In the genomic region with DNA sequence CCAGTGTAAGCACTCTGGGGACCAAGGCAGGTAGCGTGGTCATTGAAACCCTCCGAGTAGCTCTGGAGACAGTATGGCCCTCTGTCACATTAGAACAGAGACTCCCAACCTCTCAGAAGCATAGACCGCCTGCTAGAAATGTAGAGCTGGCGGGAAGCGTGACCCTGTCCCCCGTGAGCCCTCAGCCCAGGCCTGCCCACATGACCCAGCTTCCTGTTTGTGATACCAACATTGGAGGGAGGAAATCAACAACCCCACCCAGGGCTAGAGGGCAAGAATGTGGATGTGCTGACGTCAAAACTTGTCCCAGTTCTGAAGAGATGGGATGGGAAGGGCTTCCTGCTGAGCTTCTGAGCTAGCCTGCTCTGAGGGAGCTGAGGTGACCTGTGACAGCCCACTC, we compare ENCODE assay signal across 9 mouse cellular contexts. TPM values are rescaled to one million over a fixed set of nuclear protein-coding genes. Genes with fewer than 3 reads are reported as not detected.
DNase-seq lines count a peak whose midpoint lies in the region; ATAC-seq and TF ChIP-seq lines count a peak whose summit lies in the region.
"Had no signal": no experiment of that assay in that cellular context is flagged by ENCODE, and none has a peak within 500 bp of the region (broad histone marks: within the 10 kb centered on the region; RNA-seq: fewer than 3 reads in every experiment).

No protein-coding gene starts in this region.

- H3K9me3 ChIP-seq in neural tube, embryonic 11.5 days (ENCODE audit: control insufficient read depth, low read length): no peaks in the 10 kb centered on the region
- no peaks in the 10 kb centered on the region for H3K9me3 ChIP-seq in heart, embryonic 15.5 days (replicated peaks)

- no peaks in the 10 kb centered on the region for H3K4me1 ChIP-seq in neural tube, embryonic 11.5 days (ENCODE audit: control insufficient read depth, insufficient read depth, low read length)
- H3K4me1 ChIP-seq in heart, embryonic 15.5 days (replicated peaks): peaks cover 27% of the 10 kb centered on the region
- H3K4me1 ChIP-seq in liver, adult 2 months (ENCODE audit: control insufficient read depth, insufficient read depth, low read length): 0 out of 2 replicates have a peak, but pooled peaks cover 17% of the 10 kb centered on the region

- H3K9ac ChIP-seq in neural tube, embryonic 11.5 days (ENCODE audit: low read length): no peak overlapping the region
- no peak overlapping the region for H3K9ac ChIP-seq in heart, embryonic 15.5 days
- H3K9ac ChIP-seq in liver, adult 2 months (ENCODE audit: low read depth, low read length): peak overlapping the region; percentile 57

- no peak for ATAC-seq in neural tube, embryonic 11.5 days (ENCODE audit: insufficient read depth, low FRiP score, low TSS enrichment)
- ATAC-seq in heart, embryonic 15.5 days (replicated peaks; ENCODE audit: insufficient number of reproducible peaks, insufficient read depth, low FRiP score, low read depth): peak; percentile 48

- no peak for TF ChIP-seq POLR2A in liver, adult 2 months (IDR thresholded peaks at IDR 0.05; ENCODE audit: extremely low read depth, insufficient read depth, low read length)

- H3K27ac ChIP-seq in neural tube, embryonic 11.5 days (ENCODE audit: low read depth, low read length): peak overlapping the region; percentile 4; the same call in 1 of the 2 replicates
- H3K27ac ChIP-seq in heart, embryonic 15.5 days: peak overlapping the region; percentile 32
- H3K27ac ChIP-seq in liver, adult 2 months (replicated peaks; ENCODE audit: insufficient read depth, low read depth, low read length): peak overlapping the region; percentile 80

- 71% methylated on average over 7 of the region's 7 CpGs for WGBS in neural tube, embryonic 11.5 days
- 64% methylated on average over 7 of the region's 7 CpGs for WGBS in heart, embryonic 15.5 days
- 71% methylated on average over 7 of the region's 7 CpGs for WGBS in liver, adult 2 months

- no peaks in the 10 kb centered on the region for H3K27me3 ChIP-seq in neural tube, embryonic 11.5 days (ENCODE audit: control insufficient read depth, insufficient read depth, low read length)
- H3K27me3 ChIP-seq in heart, embryonic 15.5 days: no peaks in the 10 kb centered on the region
- H3K27me3 ChIP-seq in liver, adult 2 months (ENCODE audit: control insufficient read depth, insufficient read depth, low read length): no peaks in the 10 kb centered on the region

- no peak for DNase-seq in neural tube, embryonic 11.5 days (ENCODE audit: low spot score)
- DNase-seq in neural tube, embryonic 10.5 days (ENCODE audit: extremely low spot score, low spot score): no peak
- DNase-seq in liver, adult 2 months (ENCODE audit: extremely low read depth, low read depth, low spot score): peak; percentile 60
- DNase-seq in yolk sac, embryonic 10.5 days (ENCODE audit: low spot score): peak; percentile 21
- DNase-seq in T-cell, adult 2 months (ENCODE audit: low spot score): no peak
- DNase-seq in right cerebral cortex, postnatal 10 days (ENCODE audit: low spot score in 2 of 2): no peak
- DNase-seq in ovary, postnatal 36 days (ENCODE audit: low spot score): no peak

- no peak overlapping the region for H3K4me2 ChIP-seq in neural tube, embryonic 11.5 days (ENCODE audit: low read depth)
- no peak overlapping the region for H3K4me2 ChIP-seq in heart, embryonic 15.5 days

- H3K36me3 ChIP-seq in neural tube, embryonic 11.5 days (ENCODE audit: control insufficient read depth, insufficient read depth, low read length): no peaks in the 10 kb centered on the region
- no peaks in the 10 kb centered on the region for H3K36me3 ChIP-seq in heart, embryonic 15.5 days
- H3K36me3 ChIP-seq in liver, adult 2 months (ENCODE audit: control insufficient read depth, insufficient read depth, low read length): no peaks in the 10 kb centered on the region

- no peaks in the 10 kb centered on the region for H3K79me2 ChIP-seq in liver, adult 2 months (ENCODE audit: control insufficient read depth, insufficient read depth, low read length)

- no peak for TF ChIP-seq CTCF in liver, adult 2 months (IDR thresholded peaks at IDR 0.05; ENCODE audit: low read depth, low read length)

- no peak overlapping the region for H3K4me3 ChIP-seq in neural tube, embryonic 11.5 days (ENCODE audit: low read depth, low read length)
- H3K4me3 ChIP-seq in heart, embryonic 15.5 days: no peak overlapping the region
- peak overlapping the region; percentile 5; the same call in 1 of the 2 replicates for H3K4me3 ChIP-seq in liver, adult 2 months (ENCODE audit: insufficient read depth, low read depth, low read length)
- H3K4me3 ChIP-seq: erythroblast, embryonic 14.5 days had no signal

RNA-seq across cellular contexts. Expression of a gene that starts 50.3 kb away (rescaled TPM):
- polyA plus RNA-seq in neural tube, embryonic 11.5 days (2014; fragmentation: Nextera tagmentation; extraction: Ambion mirVana): 0.27 and 0.32 TPM in 2 replicates
- polyA plus RNA-seq in heart, embryonic 15.5 days (2015; fragmentation: Nextera tagmentation; extraction: Ambion mirVana): 2.5 and 2.7 TPM in 2 replicates
- 0.46 and 1.8 TPM in 2 replicates for total RNA-seq in liver, adult 2 months (2014; rRNA removed)
- 0.57 and 0.83 TPM in 2 replicates for polyA plus RNA-seq in liver, adult 2 months (2012; rRNA removed)
- polyA plus RNA-seq: erythroblast, embryonic 14.5 days had no signal

Comparison
In these comparisons a context has a peak if more than half of its experiments do, and no peak if none do; other contexts are left out.
1. DNase-seq: peak in liver, adult 2 months (single experiment) and yolk sac, embryonic 10.5 days (single experiment); none in neural tube, embryonic 11.5 days (single experiment), neural tube, embryonic 10.5 days (single experiment), T-cell, adult 2 months (single experiment), right cerebral cortex, postnatal 10 days (0 of 2) and ovary, postnatal 36 days (single experiment).
2. H3K27ac ChIP-seq: peak in every context shown above with its lines; median percentile 80 in liver, adult 2 months; 32 in heart, embryonic 15.5 days; 4 in neural tube, embryonic 11.5 days.